Mouse (Mus musculus) right cerebral cortex, adult 2 months (tissue): Measurements from ENCODE around the gene Lcn11.
"Not testable (repeated sequence)": the region's sequence is repeated elsewhere in the genome, so short reads cannot be mapped to it uniquely, and the experiment has no call there.

ENCODE experiments used
- DNase-seq, 2 experiments: peaks; one replicate each; pipeline ENCODE4 v3.0.0; 2021 to 2022; ENCODE audit warnings: low spot score in 2 of 2

Lcn11 gene

DNA sequence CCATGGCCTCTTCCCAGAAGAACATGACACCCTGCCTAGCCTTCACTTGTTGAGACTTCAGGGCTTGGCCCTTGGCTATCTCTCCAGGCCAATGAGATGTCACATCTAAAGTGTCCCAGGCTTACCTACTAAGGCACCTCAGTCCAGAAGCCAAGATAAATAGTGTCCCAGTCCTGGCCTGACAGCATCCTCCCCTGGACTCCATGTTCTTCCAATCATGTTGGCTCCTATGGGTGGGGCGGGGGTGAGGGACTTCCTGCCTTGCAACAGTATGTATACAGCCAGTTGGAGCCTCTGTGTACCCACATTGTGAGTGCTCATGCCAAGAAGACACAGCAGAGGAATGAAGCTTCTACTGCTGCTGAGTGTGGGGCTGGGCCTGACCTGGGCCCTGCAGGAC lies at the start of gene Lcn11:
Lcn11 (plus strand) TSS at position 301 of the 400 bp plus-strand sequence.
- DNase-seq = no peak

DNA sequence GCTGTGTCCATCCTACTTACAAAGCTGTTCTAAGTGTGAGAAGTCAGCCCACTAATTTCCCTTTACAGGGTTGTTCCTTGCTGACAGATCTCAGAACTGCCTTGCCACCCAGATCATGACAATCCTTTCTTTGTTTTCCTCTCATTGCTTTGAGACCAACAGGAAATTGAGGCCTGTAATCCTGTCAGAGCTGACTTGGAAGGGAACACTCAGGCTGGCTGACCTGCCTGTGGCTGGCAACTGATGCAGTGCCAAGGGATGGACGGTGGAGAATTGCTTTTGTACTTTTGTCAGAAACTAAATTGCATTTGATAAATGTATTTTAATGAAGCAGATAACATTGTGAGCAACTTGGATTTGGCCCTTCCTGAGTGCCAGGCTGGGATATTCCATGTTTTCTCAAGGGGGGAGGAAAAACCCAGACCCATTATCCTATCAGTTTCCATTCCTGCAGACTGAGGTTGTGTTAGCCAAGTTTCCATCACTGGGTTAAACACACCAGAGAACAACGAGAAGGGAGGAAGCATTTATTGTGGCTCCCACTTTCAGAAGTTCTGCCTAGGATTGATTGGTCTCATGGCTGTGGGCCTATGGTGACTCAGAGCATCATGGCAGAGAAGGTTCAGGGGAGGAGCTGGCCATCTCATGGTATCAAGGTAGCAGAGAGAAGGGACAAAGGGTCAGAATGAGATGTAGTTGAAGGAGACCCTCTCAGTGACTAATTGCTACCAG lies 43.5 kb upstream of the Lcn11 start:
- DNase-seq = no peak

GRCm38 (mm10) chr2:25736709-25737108 lies 40.1 kb upstream of the Lcn11 start, which contains the start of gene Obp2b:
Gene Obp2b (plus strand): TSS chr2:25737009.
- not testable (repeated sequence) for DNase-seq

DNA sequence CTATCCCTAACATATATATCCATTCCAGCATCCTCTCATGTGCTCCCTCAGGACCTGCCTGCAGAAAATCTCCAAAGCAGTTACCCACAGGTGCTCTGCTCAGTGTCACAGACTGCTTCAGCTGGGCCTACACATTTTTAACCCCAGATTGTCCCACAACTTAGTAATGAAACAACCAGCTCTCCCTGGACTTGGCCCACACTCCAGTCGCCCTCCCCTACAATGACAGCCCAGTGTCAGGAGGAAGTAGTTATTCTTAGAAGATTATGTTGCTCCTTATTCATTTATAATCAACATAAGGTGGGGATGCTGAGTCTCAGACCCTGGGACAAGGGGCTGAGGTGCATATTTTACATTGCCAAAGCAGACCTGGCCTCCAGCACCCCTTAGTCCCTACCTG lies 35.1 kb upstream of the Lcn11 start:
- no peak for DNase-seq

GRCm38 (mm10) chr2:25754201-25754600 lies 22.6 kb upstream of the Lcn11 start:
- no peak for DNase-seq

- DNase-seq = no peak
Measured at GRCm38 (mm10) chr2:25758064-25758625, 18.7 kb upstream of the Lcn11 start.

- DNase-seq = no peak
Measured at GRCm38 (mm10) chr2:25765269-25765668, 11.5 kb upstream of the Lcn11 start, which contains the start of gene Lcn3. Gene Lcn3 (plus strand): TSS chr2:25765569.

GRCm38 (mm10) chr2:25767764-25768163 lies 9.1 kb upstream of the Lcn11 start:
- DNase-seq = no peak

- no peak for DNase-seq
Measured at GRCm38 (mm10) chr2:25773507-25773906, 3.3 kb upstream of the Lcn11 start.

- DNase-seq = no peak
Measured at GRCm38 (mm10) chr2:25774640-25775039, 2.2 kb upstream of the Lcn11 start.

- DNase-seq = no peak
Measured at GRCm38 (mm10) chr2:25775991-25776390, 826 bp upstream of the Lcn11 start.

- no peak for DNase-seq
Measured at GRCm38 (mm10) chr2:25779076-25779475, 2.3 kb downstream of the Lcn11 start.

DNA sequence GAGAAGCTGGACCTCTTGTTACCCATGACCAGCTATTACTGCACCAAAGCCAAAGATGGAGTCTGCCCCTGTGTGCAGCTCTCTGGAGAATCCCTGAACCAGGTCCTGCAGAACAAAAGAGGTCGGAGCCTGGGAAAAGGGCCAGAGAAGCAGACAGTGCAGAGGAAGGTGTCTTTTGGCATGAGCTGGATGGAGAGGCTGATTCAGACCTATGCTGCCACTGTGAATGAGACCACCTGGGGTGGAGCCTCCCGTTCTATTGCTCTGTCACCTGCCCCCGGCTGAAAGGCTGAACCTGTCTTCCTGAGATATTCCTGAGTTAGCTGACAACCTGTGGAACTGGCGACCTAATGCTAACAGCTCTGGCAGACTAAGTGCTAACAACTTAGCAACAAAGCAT lies 4.1 kb downstream of the Lcn11 start:
- DNase-seq = no peak

DNA sequence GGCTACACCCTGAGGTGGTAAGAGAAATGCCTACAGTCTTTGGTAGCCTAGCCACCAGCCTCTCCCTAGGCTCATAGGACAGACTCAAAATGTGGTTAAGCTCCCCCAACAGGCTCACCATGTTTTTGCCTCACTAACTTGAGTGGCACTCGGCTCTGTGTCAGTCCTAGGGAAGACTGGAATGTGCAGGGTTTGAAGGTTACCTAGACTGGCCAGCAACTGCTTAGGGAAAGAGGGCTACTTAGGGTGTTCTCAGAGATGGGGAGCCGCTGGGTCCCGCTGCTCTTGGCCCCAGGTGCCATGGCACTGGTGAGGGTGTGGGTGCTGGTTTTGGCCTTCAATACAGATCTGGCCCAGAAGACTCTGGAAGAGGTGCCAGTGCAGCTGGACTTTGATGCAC lies 5.1 kb downstream of the Lcn11 start, which contains the start of gene Gm13539:
Gm13539 (plus strand) TSS at position 301 of the 400 bp plus-strand sequence.
- DNase-seq = no peak

DNA sequence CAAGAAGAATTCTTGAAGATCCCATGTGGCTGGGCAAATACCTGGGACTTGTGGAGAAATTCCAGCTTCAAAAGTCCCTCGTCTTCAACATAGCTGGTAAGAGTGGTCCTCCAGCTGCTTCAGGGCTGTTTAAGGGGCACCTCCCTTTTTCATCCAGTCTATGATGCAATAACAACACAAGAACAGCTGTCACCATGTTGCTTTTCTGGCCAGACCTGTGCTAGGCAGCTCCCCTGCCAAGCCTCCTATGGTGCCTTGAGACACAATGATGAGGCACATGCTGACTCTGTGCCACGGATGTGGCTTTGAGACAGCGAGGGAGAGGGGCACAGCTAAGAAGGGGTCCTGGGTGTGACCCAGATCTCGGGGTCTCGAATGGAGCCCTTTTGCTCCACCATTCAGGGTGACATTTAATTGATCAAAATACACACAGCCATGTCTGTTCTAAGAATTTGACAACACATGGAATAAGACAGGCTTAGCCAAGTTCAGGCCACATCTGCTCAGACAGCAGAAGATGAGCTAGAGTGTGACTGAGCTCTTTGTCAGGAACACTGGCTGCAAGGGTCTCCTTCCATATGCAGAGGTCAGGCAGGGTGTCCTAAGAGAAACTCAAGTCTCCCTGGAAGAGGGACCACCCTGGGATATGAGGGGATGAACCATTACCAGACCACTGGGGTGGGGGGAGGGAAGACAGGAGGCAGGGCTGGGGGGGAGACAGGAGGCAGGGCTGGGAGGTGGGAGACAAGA lies 8.9 kb downstream of the Lcn11 start:
- no peak for DNase-seq

DNA sequence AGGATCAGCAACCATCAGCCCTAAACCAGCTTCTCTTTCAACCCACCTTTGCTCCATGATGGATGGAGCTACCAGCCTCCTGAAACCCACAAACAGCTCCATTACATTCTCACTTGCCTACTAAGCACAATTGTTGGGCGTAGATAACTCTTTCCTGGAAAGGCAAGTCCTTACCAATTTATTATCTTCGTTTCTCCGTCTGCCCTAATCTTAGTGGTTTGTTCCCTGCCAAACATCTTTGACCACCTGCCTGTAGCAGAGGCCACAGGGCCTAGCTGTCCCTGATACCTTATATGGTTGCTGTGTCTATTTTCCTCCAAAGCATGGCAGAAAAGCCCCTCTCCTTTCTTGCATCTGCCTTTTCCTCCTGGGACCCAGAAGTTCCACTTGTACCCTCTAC lies 12.3 kb downstream of the Lcn11 start:
- DNase-seq = no peak

GRCm38 (mm10) chr2:25797635-25798034 lies 20.8 kb downstream of the Lcn11 start:
- no peak for DNase-seq

DNA sequence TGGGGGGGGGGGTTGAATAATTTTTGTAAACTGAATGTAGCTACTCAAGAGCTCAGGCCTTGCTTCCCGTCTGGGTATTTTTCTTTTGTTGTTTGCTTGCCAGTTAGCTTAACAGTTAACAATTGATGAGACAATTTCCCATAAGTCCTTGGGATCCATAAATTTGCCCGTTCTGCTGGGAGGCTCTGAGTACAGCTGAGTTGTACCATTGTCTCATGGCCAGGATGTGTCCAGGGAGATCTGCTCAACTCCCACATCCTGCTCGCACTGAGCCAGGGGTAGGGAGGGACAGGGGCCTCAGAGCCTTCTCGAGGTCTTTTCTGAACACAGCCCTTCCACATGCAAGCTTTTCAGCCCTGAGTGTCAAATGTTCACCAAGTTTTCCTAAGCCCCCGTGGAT lies 21.2 kb downstream of the Lcn11 start:
- DNase-seq = no peak

DNA sequence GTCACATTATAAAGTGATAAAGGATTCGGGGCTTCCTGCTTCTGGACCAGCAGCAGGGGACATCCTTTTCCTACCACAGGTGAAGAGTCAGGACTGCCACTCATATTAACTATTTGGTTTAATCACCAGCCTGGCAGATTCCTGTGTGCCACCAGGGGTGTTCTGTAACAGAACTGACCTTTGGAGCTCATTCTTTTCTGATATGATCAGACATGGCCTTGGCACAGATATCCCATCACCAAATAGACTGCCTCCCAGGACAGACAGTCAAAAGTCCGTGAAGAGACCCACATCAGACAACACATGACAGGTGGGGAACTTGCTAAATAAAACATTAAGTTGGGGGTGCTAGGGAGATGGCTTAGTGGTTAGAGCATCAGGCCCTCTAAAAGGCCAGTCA lies 34.9 kb downstream of the Lcn11 start:
- DNase-seq = no peak

- DNase-seq = no peak
Measured at GRCm38 (mm10) chr2:25813364-25813763, 36.5 kb downstream of the Lcn11 start.

DNA sequence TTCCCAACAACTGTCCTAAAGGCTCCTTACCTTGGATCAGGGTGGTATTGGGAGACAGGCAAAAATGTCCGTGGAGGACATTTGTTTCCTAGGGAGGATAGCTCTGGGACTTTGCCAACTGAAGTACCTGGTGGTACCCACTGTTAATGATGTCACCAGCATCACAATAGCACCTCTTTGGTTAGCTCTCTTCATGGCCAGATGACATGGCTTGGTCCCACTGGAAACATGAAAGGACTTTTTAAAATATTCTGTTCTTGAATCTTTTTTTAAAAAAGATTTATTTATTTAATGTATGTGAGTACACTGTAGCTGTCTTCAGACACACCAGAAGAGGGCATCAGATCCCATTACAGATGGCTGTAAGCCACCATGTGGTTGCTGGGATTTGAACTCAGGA lies 38.9 kb downstream of the Lcn11 start, which contains the start of gene Glt6d1:
Glt6d1 (minus strand) TSS at position 101 of the 400 bp plus-strand sequence.
- DNase-seq = not testable (repeated sequence)

GRCm38 (mm10) chr2:25822806-25823205 lies 46.0 kb downstream of the Lcn11 start, which contains the start of gene Lcn9:
Gene Lcn9 (plus strand): TSS chr2:25823153.
- peak in 1 of 2 experiments; percentile 10 for DNase-seq
